Mouse (Mus musculus) stomach, postnatal 0 days (tissue): ENCODE data around the gene Eefsec. TPM values are rescaled to one million over a fixed set of nuclear protein-coding genes. Genes with fewer than 3 reads are reported as not detected.

Experiments
- ATAC-seq: fragments of 200-750 bp; cut with Nextera tagmentation; 2 replicates; pipeline ENCODE4 v1.8.0; 2017; ENCODE audit not compliant: low FRiP score, low TSS enrichment
- DNase-seq: peaks from one replicate; pipeline ENCODE4 v3.0.0-alpha.2; 2016; ENCODE audit warnings: low spot score
- H3K27ac ChIP-seq: fragments of 300-500 bp; sonication (generic); replicated peaks from 2 replicates; pipeline ENCODE4 v1.5.1; 2014; ENCODE audit warnings: mild to moderate bottlenecking, control low read depth
- H3K27me3 ChIP-seq: fragments of 300-500 bp; sonication (generic); 2 replicates; pipeline ENCODE4 v1.6.1; 2014; ENCODE audit warnings: low read length; ENCODE audit not compliant: control insufficient read depth, insufficient read depth
- H3K36me3 ChIP-seq: fragments of 300-500 bp; sonication (generic); 2 replicates; pipeline ENCODE4 v1.6.1; 2014; ENCODE audit warnings: low read length, mixed read lengths; ENCODE audit not compliant: control insufficient read depth, insufficient read depth
- H3K4me1 ChIP-seq: fragments of 300-500 bp; sonication (generic); replicated peaks from 2 replicates; pipeline ENCODE4 v1.6.1; 2014; ENCODE audit warnings: antibody characterized with exemption; ENCODE audit not compliant: control insufficient read depth, insufficient read depth
- H3K4me2 ChIP-seq: fragments of 300-500 bp; sonication (generic); replicated peaks from 2 replicates; pipeline ENCODE4 v1.6.1; 2014; ENCODE audit warnings: low read depth, mild to moderate bottlenecking, control low read depth, moderate library complexity
- H3K4me3 ChIP-seq: fragments of 300-500 bp; sonication (generic); 2 replicates; pipeline ENCODE4 v1.5.1; 2014; ENCODE audit warnings: low read depth, low read length, control low read depth
- H3K9ac ChIP-seq: fragments of 300-500 bp; sonication (generic); 2 replicates; pipeline ENCODE4 v1.6.1; 2014; ENCODE audit warnings: mild to moderate bottlenecking, low read length, control low read depth, mixed read lengths
- H3K9me3 ChIP-seq: fragments of 300-500 bp; sonication (generic); 2 replicates; pipeline ENCODE4 v1.6.1; 2016; ENCODE audit warnings: low read length; ENCODE audit not compliant: control insufficient read depth
- CTCF ChIP-seq: IDR thresholded peaks from 2 replicates; pipeline ENCODE4 v1.5.1; 2016; ENCODE audit warnings: antibody characterized with exemption, low read depth, mild to moderate bottlenecking, moderate library complexity
- EP300 ChIP-seq: optimal IDR thresholded peaks from 2 replicates; pipeline ENCODE3; 2016; ENCODE audit warnings: antibody characterized with exemption
- WGBS: fragments of 180-500 bp; shearing (Covaris S2); extraction: QIAGEN DNeasy Blood & Tissue Kit; methylation state at CpG from one replicate; pipeline ENCODE4 v1.1.7; 2014; 5-methylcytosine and 5-hydroxymethylcytosine counted together
- polyA plus RNA-seq: library from polyadenylated mRNA; unstranded; fragments of >200 nt; fragmentation: Nextera tagmentation; extraction: Ambion mirVana; gene quantifications from 2 replicates; pipeline ENCODE4 v1.2.1, GENCODE M21; 2015

Gene Eefsec
- polyA plus RNA-seq: 19.5 and 20.6 TPM in 2 replicates

GRCm38 (mm10) chr6:88446063-88447002 is at the start of gene Eefsec:
Gene Eefsec (minus strand): TSS chr6:88446539.
- Histone ChIP-seq H3K4me2 (peak within 1 kb of the TSS; percentile 93), H3K36me3 (no peaks in the 10 kb centered on the region), H3K4me1 (no peaks in the 10 kb centered on the region; the same call in 1 of the 2 replicates), H3K27ac (peak within 1 kb of the TSS; percentile 67; the same call in 1 of the 2 replicates), H3K27me3 (no peaks in the 10 kb centered on the region), H3K9me3 (no peaks in the 10 kb centered on the region), H3K4me3 (peak within 1 kb of the TSS; percentile 82), H3K9ac (peak within 1 kb of the TSS; percentile 83)
- DNase-seq: peak; percentile 91
- ATAC-seq: peak; percentile 91
- TF ChIP-seq CTCF: no peak
- TF ChIP-seq EP300: no peak
- under 1% methylated on average over 68 of the region's 72 CpGs for WGBS

DNA sequence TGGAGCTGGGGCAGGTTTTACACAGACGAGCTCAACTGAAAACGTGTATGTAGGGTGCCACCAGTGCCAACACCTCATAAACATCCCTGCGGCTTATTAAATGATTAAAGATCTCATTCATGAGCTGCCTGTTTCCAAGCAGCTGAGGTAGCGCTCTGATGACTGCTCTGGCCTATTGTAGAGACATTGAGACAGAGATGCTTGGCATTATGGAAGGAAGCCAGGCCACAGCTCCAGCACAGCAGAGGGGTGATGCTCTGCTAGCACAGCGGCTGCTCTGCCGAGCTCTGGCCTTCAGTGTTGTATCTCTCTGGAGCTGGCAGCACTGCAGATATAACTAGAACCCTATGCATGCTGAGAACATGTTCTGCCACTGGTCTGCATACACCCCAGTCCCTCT is 47.4 kb upstream of the Eefsec start:
- 87% methylated on average over 6 of the region's 6 CpGs for WGBS
- TF ChIP-seq EP300: no peak

DNA sequence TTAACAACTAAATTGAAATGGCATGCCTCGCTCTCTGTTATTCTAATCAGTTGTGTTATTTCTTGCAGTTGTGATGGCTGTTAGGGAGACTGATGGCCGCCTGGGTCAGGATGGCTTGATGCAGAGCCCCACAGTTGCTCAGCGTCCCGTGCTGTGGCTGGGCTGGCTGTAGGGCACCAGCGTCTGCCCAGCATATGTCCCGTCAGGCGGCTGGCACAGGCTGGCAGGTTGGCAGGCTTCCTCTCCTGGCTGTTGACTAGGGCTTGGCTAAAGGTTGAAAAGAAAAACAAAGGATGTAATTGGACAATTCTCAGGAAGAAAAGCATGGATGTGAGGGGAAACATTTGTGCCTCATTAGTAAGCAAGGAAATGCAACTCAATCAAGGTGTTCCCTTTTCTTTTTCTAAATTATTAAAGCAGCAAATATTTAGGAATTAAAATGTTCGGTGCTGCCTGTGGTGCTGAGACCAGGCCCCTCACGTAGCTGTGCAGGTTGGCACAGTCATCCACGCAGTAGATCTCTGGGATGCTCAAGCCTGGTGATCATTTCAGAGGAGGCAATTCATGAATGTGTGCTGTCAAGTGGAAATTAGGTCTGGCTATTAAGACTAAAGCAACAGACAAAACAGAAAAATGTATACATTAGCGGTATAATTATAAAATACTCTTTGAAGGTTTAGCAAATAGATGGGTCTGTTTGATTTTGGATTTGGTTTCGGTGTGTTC is 44.5 kb upstream of the Eefsec start:
- Histone ChIP-seq H3K27ac (no peak overlapping the region), H3K4me3 (no peak overlapping the region), H3K9me3 (no peaks in the 10 kb centered on the region), H3K27me3 (no peaks in the 10 kb centered on the region), H3K4me1 (no peaks in the 10 kb centered on the region), H3K36me3 (no peaks in the 10 kb centered on the region; the same call in 1 of the 2 replicates), H3K4me2 (no peak overlapping the region), H3K9ac (no peak overlapping the region)
- ATAC-seq (no peak), DNase-seq (no peak)
- WGBS: 90% methylated on average over 12 of the region's 12 CpGs
- TF ChIP-seq EP300 (no peak), CTCF (no peak)

More for the DNA sequence above, 47.4 kb upstream of the Eefsec start:
- DNase-seq: no peak
- Histone ChIP-seq H3K27me3 (no peaks in the 10 kb centered on the region), H3K4me1 (no peaks in the 10 kb centered on the region), H3K36me3 (peaks cover 7% of the 10 kb centered on the region; the same call in 1 of the 2 replicates), H3K4me2 (no peak overlapping the region), H3K27ac (no peak overlapping the region), H3K4me3 (no peak overlapping the region), H3K9ac (no peak overlapping the region), H3K9me3 (no peaks in the 10 kb centered on the region)
- ATAC-seq: no peak

DNA sequence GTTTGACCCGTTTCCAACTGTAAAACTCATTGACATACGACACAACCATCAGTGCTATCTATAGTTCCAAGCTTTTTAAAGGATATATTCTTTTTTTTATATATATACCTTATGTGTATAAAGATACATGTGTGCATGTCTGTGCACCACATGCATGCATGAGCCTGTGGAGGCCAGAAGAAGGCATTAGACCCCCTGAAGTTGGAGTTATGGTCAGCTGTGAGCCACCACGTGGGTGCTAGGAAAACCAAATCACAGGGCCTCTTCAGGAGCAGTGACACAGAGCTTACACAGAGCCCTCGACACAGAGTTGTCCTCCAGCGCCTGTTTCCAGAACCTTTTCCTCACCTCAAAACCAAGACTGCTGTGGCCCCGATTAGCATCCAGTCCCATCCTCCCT is 43.5 kb upstream of the Eefsec start:
- no peak for ATAC-seq
- no peak overlapping the region for H3K27ac ChIP-seq
- no peaks in the 10 kb centered on the region for H3K4me1 ChIP-seq
- whole genome bisulfite sequencing: 85% methylated on average over 6 of the region's 6 CpGs
- H3K27me3 ChIP-seq: no peaks in the 10 kb centered on the region
- no peaks in the 10 kb centered on the region; the same call in 1 of the 2 replicates for H3K36me3 ChIP-seq
- H3K4me2 ChIP-seq: no peak overlapping the region
- no peak overlapping the region for H3K9ac ChIP-seq
- no peak overlapping the region for H3K4me3 ChIP-seq
- TF ChIP-seq EP300 (no peak), CTCF (no peak)
- H3K9me3 ChIP-seq: no peaks in the 10 kb centered on the region
- no peak for DNase-seq

- Histone ChIP-seq H3K4me1 (no peaks in the 10 kb centered on the region), H3K27me3 (no peaks in the 10 kb centered on the region), H3K4me3 (no peak overlapping the region), H3K36me3 (no peaks in the 10 kb centered on the region; the same call in 1 of the 2 replicates), H3K9ac (no peak overlapping the region), H3K4me2 (no peak overlapping the region), H3K9me3 (no peaks in the 10 kb centered on the region), H3K27ac (no peak overlapping the region)
- DNase-seq: no peak
- no peak for ATAC-seq
- 77% methylated on average over 7 of the region's 7 CpGs for WGBS
- TF ChIP-seq EP300: no peak
- no peak for TF ChIP-seq CTCF
These were observed 42.7 kb upstream of the Eefsec start for GRCm38 (mm10) chr6:88489026-88489425.
